Mouse (Mus musculus) lung, embryonic 14.5 days (tissue): Measurements from ENCODE around the gene Gm49510. TPM values are rescaled to one million over a fixed set of nuclear protein-coding genes. Genes with fewer than 3 reads are reported as not detected.

Experiments
- ATAC-seq: fragments of 200-750 bp; cut with Nextera tagmentation; 2 replicates; pipeline ENCODE4 v1.8.0; 2017; ENCODE audit warnings: mild to moderate bottlenecking, moderate TSS enrichment, moderate library complexity; ENCODE audit not compliant: insufficient read depth
- DNase-seq: peaks from one replicate; pipeline ENCODE4 v3.0.0-alpha.2; 2015
- H3K27ac ChIP-seq: fragments of 300-500 bp; sonication (generic); 2 replicates; pipeline ENCODE4 v1.5.1; 2014; ENCODE audit warnings: low read depth, mild to moderate bottlenecking, moderate library complexity
- H3K27me3 ChIP-seq: fragments of 300-500 bp; sonication (generic); 2 replicates; pipeline ENCODE4 v1.6.1; 2014; ENCODE audit warnings: low read length, control low read depth; ENCODE audit not compliant: insufficient read depth
- H3K36me3 ChIP-seq: fragments of 300-500 bp; sonication (generic); 2 replicates; pipeline ENCODE4 v1.6.1; 2014; ENCODE audit warnings: control low read depth; ENCODE audit not compliant: insufficient read depth
- H3K4me1 ChIP-seq: fragments of 300-500 bp; sonication (generic); 2 replicates; pipeline ENCODE4 v1.6.1; 2014; ENCODE audit warnings: antibody characterized with exemption, control low read depth; ENCODE audit not compliant: insufficient read depth
- H3K4me2 ChIP-seq: fragments of 300-500 bp; sonication (generic); 2 replicates; pipeline ENCODE4 v1.6.1; 2014; ENCODE audit warnings: mild to moderate bottlenecking
- H3K4me3 ChIP-seq: fragments of 300-500 bp; sonication (generic); 2 replicates; pipeline ENCODE4 v1.5.1; 2014; ENCODE audit warnings: low read depth, low read length
- H3K9ac ChIP-seq: fragments of 300-500 bp; sonication (generic); 2 replicates; pipeline ENCODE4 v1.6.1; 2014
- H3K9me3 ChIP-seq: fragments of 300-500 bp; sonication (generic); 2 replicates; pipeline ENCODE4 v1.6.1; 2016; ENCODE audit warnings: low read depth, low read length, control low read depth
- CTCF ChIP-seq: IDR thresholded peaks from 2 replicates; pipeline ENCODE4 v1.5.1; 2016; ENCODE audit warnings: antibody characterized with exemption, low read depth
- WGBS: fragments of 180-500 bp; shearing (Covaris S2); extraction: QIAGEN DNeasy Blood & Tissue Kit; methylation state at CpG from one replicate; pipeline ENCODE4 v1.1.7; 2014; 5-methylcytosine and 5-hydroxymethylcytosine counted together
- polyA plus RNA-seq: library from polyadenylated mRNA; unstranded; fragments of >200 nt; fragmentation: Nextera tagmentation; extraction: Ambion mirVana; gene quantifications from 2 replicates; pipeline ENCODE4 v1.2.1, GENCODE M21; 2014

The Gm49510 gene
- polyA plus RNA-seq, 1 experiment from 2014 or later, result 0.70 TPM

GRCm38 (mm10) chr15:78930192-78930706 lies 30.8 kb downstream of the Gm49510 start:
- Histone ChIP-seq H3K27me3 (no peaks in the 10 kb centered on the region), H3K27ac (no peak overlapping the region), H3K4me3 (no peak overlapping the region), H3K9me3 (no peaks in the 10 kb centered on the region), H3K4me1 (peaks cover 14% of the 10 kb centered on the region), H3K36me3 (peaks cover 15% of the 10 kb centered on the region), H3K9ac (no peak overlapping the region), H3K4me2 (no peak overlapping the region)
- 88% methylated on average over 6 of the region's 6 CpGs for WGBS
- DNase-seq, result no peak
- no peak for TF ChIP-seq CTCF
- ATAC-seq, result no peak

- H3K27ac ChIP-seq, result no peak overlapping the region
- no peak for ATAC-seq
- no peak for DNase-seq
- no peaks in the 10 kb centered on the region for H3K9me3 ChIP-seq
- H3K4me3 ChIP-seq, result no peak overlapping the region
- peaks cover 10% of the 10 kb centered on the region for H3K4me1 ChIP-seq
- WGBS, result 76% methylated on average over 7 of the region's 7 CpGs
- TF ChIP-seq CTCF, result no peak
- H3K9ac ChIP-seq, result no peak overlapping the region
- peaks cover 15% of the 10 kb centered on the region for H3K36me3 ChIP-seq
- no peaks in the 10 kb centered on the region for H3K27me3 ChIP-seq
- H3K4me2 ChIP-seq, result no peak overlapping the region
Observed at GRCm38 (mm10) chr15:78930801-78931426, 31.4 kb downstream of the Gm49510 start.

- Histone ChIP-seq H3K27ac (no peak overlapping the region), H3K4me2 (no peak overlapping the region), H3K9me3 (no peaks in the 10 kb centered on the region), H3K27me3 (no peaks in the 10 kb centered on the region), H3K36me3 (peaks cover 17% of the 10 kb centered on the region), H3K4me1 (peaks cover 9% of the 10 kb centered on the region; the same call in 1 of the 2 replicates), H3K4me3 (no peak overlapping the region), H3K9ac (no peak overlapping the region)
- peak; percentile 71 for TF ChIP-seq CTCF
- ATAC-seq (no peak), DNase-seq (peak; percentile 60)
- 22% methylated on average over 3 of the region's 3 CpGs for WGBS
Observed at GRCm38 (mm10) chr15:78931577-78931976, 32.1 kb downstream of the Gm49510 start.

DNA sequence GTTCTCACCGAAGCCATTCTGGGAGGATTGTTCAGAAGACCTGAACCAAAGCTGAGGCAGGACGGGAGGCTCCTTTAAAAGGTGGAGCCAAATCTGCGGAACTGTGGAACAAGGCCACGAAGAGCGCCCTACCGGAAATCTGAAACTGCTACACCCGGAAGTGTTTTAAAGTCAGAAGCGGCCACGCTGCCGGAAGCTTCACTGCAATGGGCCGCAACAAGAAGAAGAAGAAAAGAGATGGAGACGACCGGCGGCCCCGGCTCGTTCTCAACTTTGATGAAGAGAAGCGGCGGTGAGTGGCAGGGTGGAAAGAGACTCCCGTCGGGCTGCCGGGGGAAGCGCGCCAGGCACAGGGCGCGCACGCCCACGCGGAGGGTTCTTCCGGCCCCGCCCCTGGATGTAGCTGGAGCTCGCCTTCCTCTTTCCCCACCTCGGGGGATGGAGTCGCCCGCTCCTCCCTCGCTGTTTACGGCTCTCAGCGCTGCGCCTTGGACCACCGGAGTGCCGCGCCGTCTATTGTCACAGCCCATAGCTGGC lies 35.4 kb downstream of the Gm49510 start, which contains the start of gene Nol12:
Gene Nol12, plus strand, starts transcription at position 150 of the 537 bp plus-strand sequence.
- DNase-seq (peak; percentile 96), ATAC-seq (peak; percentile 85)
- peak within 1 kb of the TSS; percentile 70 for H3K9ac ChIP-seq
- TF ChIP-seq CTCF, result peak; percentile 27
- peaks cover 5% of the 10 kb centered on the region; the same call in 1 of the 2 replicates for H3K4me1 ChIP-seq
- H3K36me3 ChIP-seq, result peaks cover 40% of the 10 kb centered on the region
- peak within 1 kb of the TSS; percentile 62 for H3K4me2 ChIP-seq
- WGBS, result under 1% methylated on average over 42 of the region's 42 CpGs
- no peaks in the 10 kb centered on the region for H3K27me3 ChIP-seq
- peak within 1 kb of the TSS; percentile 70 for H3K4me3 ChIP-seq
- no peaks in the 10 kb centered on the region for H3K9me3 ChIP-seq
- peak within 1 kb of the TSS; percentile 74 for H3K27ac ChIP-seq

DNA sequence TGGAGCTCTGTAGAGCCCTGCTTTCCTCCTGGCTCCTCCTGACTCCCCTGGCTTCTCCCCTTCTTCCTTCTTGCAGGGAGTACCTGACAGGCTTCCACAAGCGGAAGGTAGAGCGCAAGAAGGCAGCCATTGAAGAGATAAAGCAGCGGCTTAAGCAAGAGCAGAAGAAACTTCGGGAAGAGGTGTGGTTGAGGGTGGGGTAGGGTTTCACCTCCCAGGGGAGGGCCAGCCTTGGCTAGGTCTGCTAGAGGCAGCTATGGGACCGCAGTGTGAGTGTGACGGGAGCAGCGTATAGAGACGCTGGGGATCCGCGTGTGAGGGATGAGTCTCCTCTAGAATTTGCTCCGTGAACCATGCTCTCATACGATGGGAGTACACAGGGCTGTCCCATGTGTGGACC lies 36.9 kb downstream of the Gm49510 start:
- H3K27me3 ChIP-seq, result no peaks in the 10 kb centered on the region
- H3K9ac ChIP-seq, result no peak overlapping the region
- no peak for TF ChIP-seq CTCF
- no peak overlapping the region for H3K27ac ChIP-seq
- WGBS, result 91% methylated on average over 12 of the region's 12 CpGs
- peaks cover 49% of the 10 kb centered on the region for H3K36me3 ChIP-seq
- no peak overlapping the region for H3K4me3 ChIP-seq
- DNase-seq, result no peak
- no peak for ATAC-seq
- peaks cover 5% of the 10 kb centered on the region; the same call in 1 of the 2 replicates for H3K4me1 ChIP-seq
- no peaks in the 10 kb centered on the region for H3K9me3 ChIP-seq
- H3K4me2 ChIP-seq, result peak overlapping the region; percentile 62

- peaks cover 5% of the 10 kb centered on the region; the same call in 1 of the 2 replicates for H3K4me1 ChIP-seq
- no peaks in the 10 kb centered on the region for H3K27me3 ChIP-seq
- 92% methylated on average over 10 of the region's 10 CpGs for WGBS
- H3K9ac ChIP-seq, result no peak overlapping the region; the same call in 1 of the 2 replicates
- no peak for DNase-seq
- H3K4me3 ChIP-seq, result no peak overlapping the region
- H3K4me2 ChIP-seq, result no peak overlapping the region
- no peak for TF ChIP-seq CTCF
- H3K36me3 ChIP-seq, result peaks cover 55% of the 10 kb centered on the region
- no peak for ATAC-seq
- H3K27ac ChIP-seq, result no peak overlapping the region
- no peaks in the 10 kb centered on the region for H3K9me3 ChIP-seq
Observed at GRCm38 (mm10) chr15:78937311-78937710, 37.8 kb downstream of the Gm49510 start.

- Histone ChIP-seq H3K4me3 (no peak overlapping the region), H3K9me3 (no peaks in the 10 kb centered on the region), H3K4me2 (no peak overlapping the region), H3K36me3 (peaks cover 55% of the 10 kb centered on the region), H3K4me1 (peaks cover 5% of the 10 kb centered on the region; the same call in 1 of the 2 replicates), H3K27me3 (no peaks in the 10 kb centered on the region), H3K27ac (no peak overlapping the region), H3K9ac (no peak overlapping the region)
- DNase-seq (no peak), ATAC-seq (no peak)
- no peak for TF ChIP-seq CTCF
- WGBS, result 95% methylated on average over 2 of the region's 2 CpGs
Observed at GRCm38 (mm10) chr15:78937963-78938362, 38.5 kb downstream of the Gm49510 start.
